Mouse (Mus musculus) bone marrow, adult 2 months (tissue): ENCODE results near the gene Rgs1.

Experiments
- CTCF ChIP-seq: fragments of 200-500 bp; IDR thresholded peaks from 2 replicates; pipeline ENCODE4 v1.5.1; 2011; ENCODE audit warnings: low read length, control low read depth; ENCODE audit not compliant: control insufficient read depth, insufficient read depth
- POLR2A ChIP-seq: fragments of 200-500 bp; IDR thresholded peaks from 2 replicates; pipeline ENCODE4 v1.6.1; 2011; ENCODE audit warnings: low read depth, mild to moderate bottlenecking, control low read depth, low read length, borderline replicate concordance; ENCODE audit not compliant: control insufficient read depth

GRCm38 (mm10) chr1:144202939-144203338 is 46.1 kb downstream of the Rgs1 start:
- no peak for TF ChIP-seq CTCF
- TF ChIP-seq POLR2A = no peak
